Mouse (Mus musculus): ENCODE data around the gene Nr1h2. TPM values are rescaled to one million over a fixed set of nuclear protein-coding genes. Genes with fewer than 3 reads are reported as not detected.

Nr1h2 gene
- polyA plus RNA-seq (2016; fragmentation: Nextera tagmentation; extraction: Ambion mirVana), result 51.9 and 54.1 TPM in 2 replicates

- no peaks in the 10 kb centered on the region; the same call in 1 of the 2 replicates for H3K27me3 ChIP-seq (replicated peaks)
- H3K9ac ChIP-seq, result peak within 1 kb of the TSS; percentile 78
- no peaks in the 10 kb centered on the region for H3K9me3 ChIP-seq (replicated peaks)
- peak within 1 kb of the TSS; percentile 84 for H3K4me3 ChIP-seq
- peaks cover 35% of the 10 kb centered on the region for H3K4me1 ChIP-seq
- ATAC-seq, result peak; percentile 80
- peak within 1 kb of the TSS; percentile 97 for H3K27ac ChIP-seq
- H3K36me3 ChIP-seq, result peaks cover 35% of the 10 kb centered on the region
- H3K4me2 ChIP-seq, result peak within 1 kb of the TSS; percentile 76
- 1% methylated on average over 22 of the region's 22 CpGs for WGBS (ENCODE audit: insufficient replicate concordance)
Measured at GRCm38 (mm10) chr7:44553826-44554225, at the start of gene Nr1h2. Gene Nr1h2 (minus strand): TSS chr7:44553951.

DNA sequence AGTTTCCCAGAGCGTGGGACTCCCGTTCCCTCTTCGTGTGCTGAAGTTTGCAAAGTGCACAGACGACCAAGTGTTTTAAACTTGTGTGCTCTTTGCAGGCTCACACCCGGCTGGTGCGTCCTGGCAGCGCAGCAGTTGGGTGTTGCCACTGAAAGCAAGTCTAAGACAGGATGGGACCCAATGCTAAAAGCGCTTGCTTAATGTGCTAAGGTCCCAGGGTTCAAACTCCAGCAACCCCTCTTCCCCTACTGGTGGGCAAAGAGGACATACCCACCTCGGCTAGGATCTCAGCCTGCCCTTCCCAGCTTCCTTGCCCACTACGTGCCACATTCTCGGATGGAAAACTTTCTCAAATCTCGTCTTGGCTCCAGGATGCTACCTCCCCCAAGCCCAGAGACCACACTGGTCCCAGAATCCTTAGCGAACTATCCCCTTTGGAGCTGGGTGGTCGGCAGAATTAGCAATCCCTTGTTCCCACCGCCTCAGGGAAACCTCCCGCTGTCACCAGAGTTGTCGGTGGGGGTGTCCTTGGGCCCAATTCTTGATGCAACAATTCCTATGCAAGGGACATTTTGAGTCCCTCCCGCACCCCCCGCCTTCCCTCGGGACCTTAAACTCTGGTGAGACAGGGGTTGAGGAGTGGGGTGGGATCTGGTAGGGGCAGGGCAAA, 49.6 kb upstream of the Nr1h2 start:
- no peak for ATAC-seq
- Histone ChIP-seq H3K9me3 (replicated peaks) (no peaks in the 10 kb centered on the region), H3K4me2 (peak overlapping the region; percentile 50), H3K4me1 (no peaks in the 10 kb centered on the region), H3K9ac (no peak overlapping the region), H3K4me3 (peak overlapping the region; percentile 26; the same call in 1 of the 2 replicates), H3K36me3 (no peaks in the 10 kb centered on the region), H3K27ac (no peak overlapping the region), H3K27me3 (replicated peaks) (peaks cover 88% of the 10 kb centered on the region)
- WGBS (ENCODE audit: insufficient replicate concordance), result 2% methylated on average over 20 of the region's 20 CpGs

DNA sequence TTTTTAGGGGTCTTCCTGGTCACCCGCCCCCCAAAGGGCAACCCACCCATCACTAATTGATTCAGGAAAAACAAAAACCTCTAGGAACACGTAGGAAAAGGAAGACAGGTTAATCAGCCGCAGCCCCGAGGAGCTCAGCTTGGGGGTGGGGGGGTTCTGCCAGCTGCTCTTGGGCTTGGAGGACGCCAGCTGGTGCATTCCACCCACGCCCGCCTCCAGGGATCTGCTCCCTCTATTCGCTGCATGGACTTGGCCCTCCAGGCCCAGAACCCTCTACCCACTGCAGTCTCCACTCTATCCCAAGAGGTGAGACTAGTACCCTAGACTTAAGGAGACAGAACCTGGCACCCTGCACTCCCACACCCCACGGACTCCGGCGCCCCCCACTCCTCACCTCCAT, 48.7 kb upstream of the Nr1h2 start:
- Histone ChIP-seq H3K9ac (no peak overlapping the region), H3K27me3 (replicated peaks) (peaks cover 86% of the 10 kb centered on the region), H3K36me3 (no peaks in the 10 kb centered on the region), H3K27ac (no peak overlapping the region), H3K4me3 (no peak overlapping the region), H3K4me2 (no peak overlapping the region), H3K9me3 (replicated peaks) (no peaks in the 10 kb centered on the region), H3K4me1 (no peaks in the 10 kb centered on the region)
- no peak for ATAC-seq
- WGBS (ENCODE audit: insufficient replicate concordance), result 18% methylated on average over 11 of the region's 11 CpGs

DNA sequence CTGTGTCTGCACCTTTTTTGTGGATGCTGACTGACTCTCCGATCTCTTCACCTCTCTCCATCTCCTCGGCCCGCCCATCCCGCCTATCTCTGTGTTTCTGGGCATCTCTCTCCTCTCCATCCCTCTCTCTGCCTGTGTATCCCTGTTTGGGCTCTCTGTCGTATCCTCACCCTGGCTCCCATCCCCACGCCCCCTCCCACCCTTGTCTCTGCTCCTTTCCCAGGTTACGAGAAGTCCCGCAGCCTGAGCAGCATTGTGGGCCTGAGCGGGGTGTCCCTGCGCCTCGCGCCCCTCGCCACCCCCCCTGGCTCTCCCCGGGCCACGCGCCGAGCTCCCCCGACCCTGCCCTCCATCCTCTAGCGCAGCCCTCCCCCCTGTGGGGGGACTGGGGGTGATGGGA, 47.9 kb upstream of the Nr1h2 start:
- ATAC-seq, result no peak
- peaks cover 78% of the 10 kb centered on the region for H3K27me3 ChIP-seq (replicated peaks)
- H3K4me3 ChIP-seq, result no peak overlapping the region
- WGBS (ENCODE audit: insufficient replicate concordance), result 12% methylated on average over 19 of the region's 19 CpGs
- H3K4me1 ChIP-seq, result no peaks in the 10 kb centered on the region
- no peak overlapping the region for H3K9ac ChIP-seq
- no peak overlapping the region for H3K27ac ChIP-seq
- H3K9me3 ChIP-seq (replicated peaks), result no peaks in the 10 kb centered on the region
- no peak overlapping the region for H3K4me2 ChIP-seq
- no peaks in the 10 kb centered on the region for H3K36me3 ChIP-seq

DNA sequence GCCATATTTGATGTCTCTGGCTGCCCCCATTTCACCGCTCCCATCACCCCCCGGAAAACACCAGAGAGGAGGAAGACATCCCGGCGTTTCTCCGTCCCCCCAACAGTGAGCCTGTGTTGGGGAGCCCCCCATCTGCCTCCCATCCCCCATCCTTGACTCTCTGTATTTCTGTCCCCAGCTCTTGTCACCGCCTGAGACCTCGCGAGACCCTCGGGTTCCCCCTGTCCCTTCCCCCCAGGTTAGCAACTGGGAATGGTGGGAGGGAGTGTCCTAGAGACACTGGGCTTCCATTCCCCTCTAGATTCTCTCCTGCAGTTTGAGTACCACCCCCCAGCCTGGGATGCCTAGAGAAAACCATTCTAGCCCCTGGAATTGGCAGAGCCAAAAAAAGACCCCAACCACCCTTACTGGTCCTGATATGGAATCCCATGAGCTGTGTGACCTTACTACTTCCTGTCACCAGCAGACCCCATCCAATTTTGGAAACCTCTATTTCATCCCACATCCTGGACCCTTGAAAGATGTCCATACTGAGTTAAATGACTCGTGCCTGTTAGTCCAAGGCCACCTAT, 47.0 kb upstream of the Nr1h2 start:
- no peak overlapping the region for H3K4me3 ChIP-seq
- H3K4me1 ChIP-seq, result no peaks in the 10 kb centered on the region
- no peak overlapping the region for H3K9ac ChIP-seq
- H3K27me3 ChIP-seq (replicated peaks), result peaks cover 76% of the 10 kb centered on the region
- no peak overlapping the region for H3K4me2 ChIP-seq
- 70% methylated on average over 10 of the region's 10 CpGs for WGBS (ENCODE audit: insufficient replicate concordance)
- H3K36me3 ChIP-seq, result no peaks in the 10 kb centered on the region
- H3K27ac ChIP-seq, result no peak overlapping the region
- ATAC-seq, result no peak
- H3K9me3 ChIP-seq (replicated peaks), result no peaks in the 10 kb centered on the region

GRCm38 (mm10) chr7:44598336-44598735, 44.6 kb upstream of the Nr1h2 start:
- no peaks in the 10 kb centered on the region for H3K36me3 ChIP-seq
- H3K4me1 ChIP-seq, result no peaks in the 10 kb centered on the region
- no peak overlapping the region for H3K9ac ChIP-seq
- no peak overlapping the region for H3K4me2 ChIP-seq
- ATAC-seq, result no peak
- peaks cover 73% of the 10 kb centered on the region for H3K27me3 ChIP-seq (replicated peaks)
- 63% methylated on average over 12 of the region's 12 CpGs for WGBS (ENCODE audit: insufficient replicate concordance)
- no peaks in the 10 kb centered on the region for H3K9me3 ChIP-seq (replicated peaks)
- no peak overlapping the region for H3K4me3 ChIP-seq
- no peak overlapping the region for H3K27ac ChIP-seq

GRCm38 (mm10) chr7:44597666-44598065, 43.9 kb upstream of the Nr1h2 start:
- H3K4me1 ChIP-seq, result no peaks in the 10 kb centered on the region
- H3K27me3 ChIP-seq (replicated peaks), result peaks cover 73% of the 10 kb centered on the region
- no peaks in the 10 kb centered on the region for H3K9me3 ChIP-seq (replicated peaks)
- WGBS (ENCODE audit: insufficient replicate concordance), result 67% methylated on average over 4 of the region's 4 CpGs
- no peaks in the 10 kb centered on the region for H3K36me3 ChIP-seq
- H3K4me2 ChIP-seq, result no peak overlapping the region
- H3K27ac ChIP-seq, result no peak overlapping the region
- no peak overlapping the region for H3K9ac ChIP-seq
- no peak overlapping the region for H3K4me3 ChIP-seq
- no peak for ATAC-seq

DNA sequence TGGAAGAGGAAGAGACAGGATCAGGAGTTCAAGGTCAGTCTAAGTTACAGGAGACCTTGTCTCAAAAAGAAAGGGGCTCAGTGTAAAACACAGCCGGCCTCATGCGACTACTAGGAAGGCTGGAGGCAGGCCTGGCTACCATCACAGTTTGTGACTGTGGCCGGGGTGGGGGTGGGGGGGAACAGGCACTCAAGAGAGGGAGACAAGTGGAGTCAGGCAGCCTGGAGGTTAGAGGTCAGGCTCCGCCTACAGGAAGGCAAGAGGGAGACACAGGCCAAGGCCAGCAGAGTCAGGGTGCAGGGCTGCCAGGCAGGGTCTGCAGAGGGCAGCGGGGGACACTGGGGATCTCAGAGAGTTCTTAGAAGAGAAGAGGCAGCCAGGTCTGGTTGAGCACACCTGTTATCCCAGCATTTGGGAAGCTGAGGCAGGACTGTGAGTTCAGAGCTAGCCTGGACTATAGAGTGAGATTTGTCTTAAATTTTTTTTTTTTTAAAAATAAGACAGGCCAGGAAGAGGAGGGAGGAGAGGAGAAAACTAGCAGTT, 43.3 kb upstream of the Nr1h2 start:
- no peak for ATAC-seq
- peaks cover 73% of the 10 kb centered on the region for H3K27me3 ChIP-seq (replicated peaks)
- H3K4me1 ChIP-seq, result no peaks in the 10 kb centered on the region
- H3K36me3 ChIP-seq, result no peaks in the 10 kb centered on the region
- no peaks in the 10 kb centered on the region for H3K9me3 ChIP-seq (replicated peaks)
- H3K9ac ChIP-seq, result no peak overlapping the region
- WGBS (ENCODE audit: insufficient replicate concordance), result 39% methylated on average over 5 of the region's 5 CpGs
- H3K27ac ChIP-seq, result no peak overlapping the region
- no peak overlapping the region for H3K4me3 ChIP-seq
- no peak overlapping the region for H3K4me2 ChIP-seq

DNA sequence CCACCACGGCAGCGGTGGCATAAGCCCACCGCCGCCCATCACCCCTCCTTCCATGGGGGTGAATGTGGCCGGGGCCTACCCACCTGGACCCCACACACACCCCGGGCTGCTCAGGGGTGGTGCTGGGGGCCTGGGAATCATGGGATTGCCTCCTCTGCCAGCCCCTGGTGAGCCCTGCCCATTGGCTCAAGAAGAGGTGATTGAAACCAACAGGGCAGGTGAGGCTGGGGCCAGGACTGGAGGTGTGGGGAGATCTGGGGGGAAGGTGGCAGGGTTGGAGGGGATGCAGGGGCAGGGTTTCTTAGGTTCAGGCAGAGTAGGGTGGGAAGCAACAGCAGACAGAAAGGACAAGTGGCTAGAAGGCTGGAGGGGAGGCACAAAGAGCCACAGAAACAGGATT, 42.3 kb upstream of the Nr1h2 start:
- Histone ChIP-seq H3K27ac (no peak overlapping the region), H3K4me3 (no peak overlapping the region), H3K36me3 (no peaks in the 10 kb centered on the region), H3K27me3 (replicated peaks) (peaks cover 73% of the 10 kb centered on the region), H3K4me1 (peaks cover 7% of the 10 kb centered on the region), H3K9ac (no peak overlapping the region), H3K4me2 (no peak overlapping the region), H3K9me3 (replicated peaks) (no peaks in the 10 kb centered on the region)
- 75% methylated on average over 6 of the region's 6 CpGs for WGBS (ENCODE audit: insufficient replicate concordance)
- ATAC-seq, result no peak

DNA sequence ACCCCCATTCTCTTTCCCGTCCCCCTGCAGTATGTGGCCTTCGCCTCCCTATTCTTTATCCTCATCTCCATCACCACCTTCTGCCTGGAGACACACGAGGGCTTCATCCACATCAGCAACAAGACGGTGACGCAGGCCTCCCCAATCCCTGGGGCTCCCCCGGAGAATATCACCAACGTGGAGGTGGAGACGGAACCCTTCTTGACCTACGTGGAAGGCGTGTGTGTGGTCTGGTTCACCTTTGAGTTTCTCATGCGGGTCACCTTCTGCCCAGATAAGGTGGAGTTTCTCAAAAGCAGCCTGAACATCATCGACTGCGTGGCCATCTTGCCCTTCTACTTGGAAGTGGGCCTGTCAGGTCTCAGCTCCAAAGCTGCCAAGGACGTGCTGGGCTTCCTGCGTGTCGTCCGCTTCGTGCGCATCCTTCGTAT, 41.4 kb upstream of the Nr1h2 start:
- 77% methylated on average over 20 of the region's 20 CpGs for WGBS (ENCODE audit: insufficient replicate concordance)
- Histone ChIP-seq H3K9me3 (replicated peaks) (no peaks in the 10 kb centered on the region), H3K27me3 (replicated peaks) (peaks cover 73% of the 10 kb centered on the region), H3K4me2 (no peak overlapping the region), H3K4me3 (no peak overlapping the region), H3K9ac (no peak overlapping the region), H3K27ac (no peak overlapping the region), H3K36me3 (no peaks in the 10 kb centered on the region), H3K4me1 (peaks cover 13% of the 10 kb centered on the region)
- ATAC-seq, result no peak

- WGBS (ENCODE audit: insufficient replicate concordance), result 64% methylated on average over 6 of the region's 6 CpGs
- H3K9me3 ChIP-seq (replicated peaks), result no peaks in the 10 kb centered on the region
- no peak overlapping the region for H3K9ac ChIP-seq
- peaks cover 73% of the 10 kb centered on the region for H3K27me3 ChIP-seq (replicated peaks)
- no peak for ATAC-seq
- H3K4me3 ChIP-seq, result no peak overlapping the region
- no peaks in the 10 kb centered on the region for H3K36me3 ChIP-seq
- H3K27ac ChIP-seq, result no peak overlapping the region
- H3K4me2 ChIP-seq, result no peak overlapping the region
- peaks cover 19% of the 10 kb centered on the region for H3K4me1 ChIP-seq
Measured at GRCm38 (mm10) chr7:44594291-44594690, 40.5 kb upstream of the Nr1h2 start.

DNA sequence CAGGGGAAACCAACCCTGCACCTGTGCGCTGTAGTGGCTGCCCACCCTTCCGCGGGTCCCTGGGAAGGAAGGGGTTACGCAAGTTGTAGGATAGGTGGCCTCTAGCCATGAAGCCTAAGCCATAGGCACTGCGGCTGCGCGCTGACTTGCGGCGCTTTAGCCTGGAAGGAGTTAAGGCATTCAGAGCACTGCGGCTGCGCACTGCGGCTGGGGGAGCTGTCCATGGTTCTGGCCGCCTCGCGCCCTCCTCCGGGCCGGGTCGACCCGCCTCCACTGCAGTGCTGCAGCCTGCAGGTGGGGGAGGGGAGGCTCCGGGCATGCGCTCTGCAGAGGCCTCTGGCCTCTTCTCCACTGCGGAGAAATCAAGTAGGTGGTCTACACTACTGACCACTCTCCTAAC, 40.0 kb upstream of the Nr1h2 start:
- Histone ChIP-seq H3K9me3 (replicated peaks) (no peaks in the 10 kb centered on the region), H3K4me2 (no peak overlapping the region), H3K36me3 (no peaks in the 10 kb centered on the region), H3K27ac (no peak overlapping the region), H3K9ac (no peak overlapping the region), H3K4me3 (no peak overlapping the region), H3K4me1 (peaks cover 23% of the 10 kb centered on the region), H3K27me3 (replicated peaks) (peaks cover 76% of the 10 kb centered on the region)
- WGBS (ENCODE audit: insufficient replicate concordance), result 2% methylated on average over 22 of the region's 22 CpGs
- peak; percentile 11; the same call in 1 of the 2 replicates for ATAC-seq
